Mouse (Mus musculus) kidney, embryonic 14.5 days (tissue): Measurements from ENCODE around the gene Epn2. TPM values are rescaled to one million over a fixed set of nuclear protein-coding genes. Genes with fewer than 3 reads are reported as not detected.
A peak's percentile ranks its signal among the peaks of the same experiment; 100 is the strongest.
"Not testable (repeated sequence)": the region's sequence is repeated elsewhere in the genome, so short reads cannot be mapped to it uniquely, and the experiment has no call there.

Source experiments
- ATAC-seq: fragments of 200-750 bp; cut with Nextera tagmentation; 2 replicates; pipeline ENCODE4 v1.8.0; 2017; ENCODE audit warnings: moderate number of reproducible peaks, mild to moderate bottlenecking, moderate TSS enrichment, moderate library complexity; ENCODE audit not compliant: low FRiP score, low TSS enrichment
- H3K27ac ChIP-seq: fragments of 300-500 bp; sonication (generic); 2 replicates; pipeline ENCODE4 v1.5.1; 2014; ENCODE audit warnings: low read depth, mild to moderate bottlenecking, low read length, moderate library complexity, mixed read lengths
- H3K27me3 ChIP-seq: fragments of 300-500 bp; sonication (generic); 2 replicates; pipeline ENCODE4 v1.6.1; 2014; ENCODE audit warnings: mild to moderate bottlenecking, low read length; ENCODE audit not compliant: control insufficient read depth, insufficient read depth
- H3K36me3 ChIP-seq: fragments of 300-500 bp; sonication (generic); 2 replicates; pipeline ENCODE4 v1.6.1; 2014; ENCODE audit warnings: low read length, mixed read lengths; ENCODE audit not compliant: control insufficient read depth, insufficient read depth
- H3K4me1 ChIP-seq: fragments of 300-500 bp; sonication (generic); 2 replicates; pipeline ENCODE4 v1.6.1; 2014; ENCODE audit warnings: low read length, mixed read lengths; ENCODE audit not compliant: control insufficient read depth, insufficient read depth
- H3K4me2 ChIP-seq: fragments of 300-500 bp; sonication (generic); replicated peaks from 2 replicates; pipeline ENCODE4 v1.6.1; 2014; ENCODE audit warnings: low read depth, mild to moderate bottlenecking, low read length
- H3K4me3 ChIP-seq: fragments of 300-500 bp; sonication (generic); 2 replicates; pipeline ENCODE4 v1.5.1; 2014; ENCODE audit warnings: mild to moderate bottlenecking, low read length
- H3K9ac ChIP-seq: fragments of 300-500 bp; sonication (generic); 2 replicates; pipeline ENCODE4 v1.6.1; 2014; ENCODE audit warnings: low read depth, mild to moderate bottlenecking, low read length, moderate library complexity
- H3K9me3 ChIP-seq: fragments of 300-500 bp; sonication (generic); 2 replicates; pipeline ENCODE4 v1.6.1; 2016; ENCODE audit warnings: low read length; ENCODE audit not compliant: control insufficient read depth
- WGBS: fragments of 180-500 bp; shearing (Covaris S2); extraction: QIAGEN DNeasy Blood & Tissue Kit; methylation state at CpG from one replicate; pipeline ENCODE4 v1.1.7; 2014; 5-methylcytosine and 5-hydroxymethylcytosine counted together
- polyA plus RNA-seq: library from polyadenylated mRNA; unstranded; fragments of >200 nt; fragmentation: Nextera tagmentation; extraction: Ambion mirVana; gene quantifications from 2 replicates; pipeline ENCODE4 v1.2.1, GENCODE M21; 2014

The Epn2 gene
- polyA plus RNA-seq, 1 experiment from 2014 or later: 31.3 TPM

DNA sequence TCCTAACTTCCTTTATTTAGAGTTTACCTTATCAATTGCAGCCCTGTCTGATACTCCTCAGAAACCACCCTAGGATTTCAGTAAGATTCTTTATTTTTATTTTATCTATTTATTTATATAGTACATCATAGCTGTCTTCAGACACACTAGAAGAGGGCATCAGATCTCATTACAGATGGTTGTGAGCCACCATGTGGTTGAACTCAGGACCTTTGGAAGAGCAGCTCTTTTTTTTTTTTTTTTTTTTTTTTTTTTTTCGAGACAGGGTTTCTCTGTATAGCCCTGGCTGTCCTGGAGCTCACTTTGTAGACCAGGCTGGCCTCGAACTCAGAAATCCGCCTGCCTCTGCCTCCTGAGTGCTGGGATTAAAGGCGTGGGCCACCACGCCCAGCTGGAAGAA is 3.3 kb upstream of the Epn2 start:
- ATAC-seq, H3K4me1 ChIP-seq, H3K36me3 ChIP-seq, H3K4me2 ChIP-seq, H3K27me3 ChIP-seq, H3K9ac ChIP-seq, H3K9me3 ChIP-seq, H3K27ac ChIP-seq, H3K4me3 ChIP-seq: not testable (repeated sequence)
- WGBS: 92% methylated on average over 3 of the region's 5 CpGs

- H3K27ac ChIP-seq: no peak overlapping the region
- H3K4me3 ChIP-seq: peak overlapping the region; percentile 93
- 76% methylated on average over 7 of the region's 7 CpGs for WGBS
- no peak overlapping the region for H3K9ac ChIP-seq
- peaks cover 20% of the 10 kb centered on the region for H3K4me1 ChIP-seq
- no peaks in the 10 kb centered on the region for H3K36me3 ChIP-seq
- H3K27me3 ChIP-seq: no peaks in the 10 kb centered on the region
- no peaks in the 10 kb centered on the region for H3K9me3 ChIP-seq
- no peak for ATAC-seq
- no peak overlapping the region for H3K4me2 ChIP-seq
Observed at GRCm38 (mm10) chr11:61579878-61580381, 443 bp upstream of the Epn2 start.

GRCm38 (mm10) chr11:61578541-61578982 is 925 bp downstream of the Epn2 start:
- Histone ChIP-seq H3K4me3 (peak overlapping the region; percentile 93), H3K4me2 (peak overlapping the region; percentile 92), H3K27me3 (no peaks in the 10 kb centered on the region), H3K9ac (peak overlapping the region; percentile 93), H3K27ac (peak overlapping the region; percentile 87), H3K36me3 (no peaks in the 10 kb centered on the region), H3K4me1 (peaks cover 20% of the 10 kb centered on the region), H3K9me3 (no peaks in the 10 kb centered on the region)
- peak; percentile 18; the same call in 1 of the 2 replicates for ATAC-seq
- 2% methylated on average over 17 of the region's 17 CpGs for WGBS

GRCm38 (mm10) chr11:61577991-61578390 is 1.5 kb downstream of the Epn2 start:
- WGBS: 2% methylated on average over 5 of the region's 5 CpGs
- peak overlapping the region; percentile 93; the same call in 1 of the 2 replicates for H3K9ac ChIP-seq

DNA sequence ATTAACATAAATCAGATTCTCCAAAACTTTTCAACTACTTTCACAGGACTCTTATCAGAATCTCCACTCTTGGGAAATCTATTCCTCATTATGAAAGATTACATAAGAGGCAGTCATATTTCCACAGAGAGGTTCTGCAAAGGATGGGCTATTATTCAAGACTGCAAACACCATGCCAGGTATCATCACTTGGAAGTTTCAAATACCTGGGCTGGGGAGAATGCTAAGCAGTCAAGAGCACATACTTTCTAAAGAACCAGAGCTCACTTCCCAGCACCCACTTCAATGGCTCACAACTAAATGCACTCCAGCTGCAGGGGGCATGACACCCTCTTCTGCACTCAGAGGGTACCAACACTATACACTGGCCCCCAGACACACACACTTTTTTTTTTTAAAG is 2.1 kb downstream of the Epn2 start:
- Histone ChIP-seq H3K9me3 (no peaks in the 10 kb centered on the region), H3K27ac (no peak overlapping the region), H3K36me3 (no peaks in the 10 kb centered on the region), H3K27me3 (no peaks in the 10 kb centered on the region), H3K4me3 (peak overlapping the region; percentile 93; the same call in 1 of the 2 replicates), H3K4me2 (no peak overlapping the region; the same call in 1 of the 2 replicates), H3K9ac (no peak overlapping the region), H3K4me1 (peaks cover 20% of the 10 kb centered on the region)
- no peak for ATAC-seq

More at GRCm38 (mm10) chr11:61577991-61578390, 1.5 kb downstream of the Epn2 start:
- H3K9me3 ChIP-seq: no peaks in the 10 kb centered on the region
- no peak for ATAC-seq
- H3K27me3 ChIP-seq: no peaks in the 10 kb centered on the region
- peak overlapping the region; percentile 92 for H3K4me2 ChIP-seq
- no peak overlapping the region for H3K27ac ChIP-seq
- H3K4me1 ChIP-seq: peaks cover 20% of the 10 kb centered on the region
- peak overlapping the region; percentile 93 for H3K4me3 ChIP-seq
- H3K36me3 ChIP-seq: no peaks in the 10 kb centered on the region

GRCm38 (mm10) chr11:61573266-61573665 is 6.2 kb downstream of the Epn2 start:
- Histone ChIP-seq H3K9ac (no peak overlapping the region), H3K36me3 (no peaks in the 10 kb centered on the region), H3K4me1 (peaks cover 17% of the 10 kb centered on the region), H3K4me2 (no peak overlapping the region), H3K9me3 (no peaks in the 10 kb centered on the region), H3K4me3 (no peak overlapping the region), H3K27me3 (no peaks in the 10 kb centered on the region), H3K27ac (no peak overlapping the region)
- no peak for ATAC-seq
- 88% methylated on average over 4 of the region's 4 CpGs for WGBS

DNA sequence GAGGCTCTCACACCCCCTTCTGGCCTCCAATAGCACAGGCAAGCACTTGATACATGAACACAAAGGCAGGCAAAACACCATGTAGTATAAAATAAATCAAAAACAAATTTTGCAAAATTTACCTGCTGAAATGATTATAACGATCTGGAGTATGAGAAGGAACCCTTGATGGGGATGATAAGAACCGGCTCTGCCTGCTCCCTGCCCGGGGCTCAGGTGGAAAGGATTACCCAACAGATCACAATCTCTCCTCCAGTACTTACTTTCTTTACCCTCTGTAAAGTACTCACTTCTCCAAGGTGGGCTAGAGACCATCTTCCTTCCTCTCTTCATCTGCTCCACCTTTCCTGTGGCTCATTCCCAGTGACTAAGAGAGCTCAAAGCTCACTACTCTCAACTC is 8.3 kb downstream of the Epn2 start:
- Histone ChIP-seq H3K36me3 (no peaks in the 10 kb centered on the region), H3K4me3 (no peak overlapping the region), H3K4me2 (no peak overlapping the region), H3K9ac (no peak overlapping the region), H3K27ac (no peak overlapping the region), H3K4me1 (no peaks in the 10 kb centered on the region), H3K27me3 (no peaks in the 10 kb centered on the region), H3K9me3 (no peaks in the 10 kb centered on the region)
- ATAC-seq: no peak
- WGBS: 85% methylated on average over 3 of the region's 3 CpGs

DNA sequence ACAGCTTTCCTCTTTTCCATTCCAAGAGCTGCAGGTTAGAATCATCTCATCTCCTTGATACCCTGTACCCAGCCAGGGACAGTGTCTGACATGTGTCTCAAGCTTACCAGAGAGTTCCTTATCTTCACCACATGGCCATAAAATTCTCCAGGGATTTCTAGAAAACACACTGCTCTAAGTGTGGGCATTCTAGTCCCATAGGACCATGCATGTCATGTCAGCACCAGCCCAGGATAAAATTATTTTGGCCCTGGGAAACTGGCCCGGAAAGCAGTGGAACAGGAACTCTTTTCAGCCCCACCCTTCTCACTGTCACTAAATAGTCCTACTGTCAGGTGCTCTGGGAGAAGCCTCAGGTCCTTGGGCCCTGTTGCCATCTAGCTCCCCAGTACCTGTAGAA is 9.8 kb downstream of the Epn2 start:
- Histone ChIP-seq H3K4me2 (no peak overlapping the region), H3K4me3 (no peak overlapping the region), H3K27ac (no peak overlapping the region), H3K36me3 (no peaks in the 10 kb centered on the region), H3K9me3 (no peaks in the 10 kb centered on the region), H3K27me3 (no peaks in the 10 kb centered on the region), H3K9ac (no peak overlapping the region), H3K4me1 (no peaks in the 10 kb centered on the region)
- no peak for ATAC-seq
- 89% methylated on average over 1 of the region's 1 CpGs for WGBS

DNA sequence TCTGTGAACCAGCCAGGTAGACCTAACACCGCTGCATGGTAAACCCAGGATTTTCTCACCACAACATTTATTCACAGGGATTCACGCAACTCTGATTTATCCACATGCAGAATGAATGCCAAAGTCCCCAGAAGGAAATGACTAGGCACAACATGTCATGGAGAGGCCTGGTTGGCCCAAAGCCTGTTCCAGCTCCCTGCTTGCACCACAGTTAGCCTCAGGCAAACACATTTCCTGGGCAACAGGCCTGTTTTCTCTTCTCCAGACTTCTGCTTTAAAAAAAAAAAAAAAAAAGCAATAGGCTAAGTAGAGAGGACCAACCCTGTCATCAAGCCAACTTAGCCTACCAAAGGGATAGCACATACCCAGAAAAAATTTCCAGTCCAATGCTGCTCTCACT is 14.9 kb downstream of the Epn2 start:
- H3K27ac ChIP-seq: no peak overlapping the region
- H3K36me3 ChIP-seq: no peaks in the 10 kb centered on the region
- no peaks in the 10 kb centered on the region for H3K4me1 ChIP-seq
- no peak overlapping the region for H3K4me2 ChIP-seq
- ATAC-seq: no peak
- H3K27me3 ChIP-seq: no peaks in the 10 kb centered on the region
- no peaks in the 10 kb centered on the region for H3K9me3 ChIP-seq
- H3K9ac ChIP-seq: no peak overlapping the region
- 94% methylated on average over 2 of the region's 2 CpGs for WGBS
- no peak overlapping the region for H3K4me3 ChIP-seq
